Mouse (Mus musculus): ENCODE results near the gene Pex11b.

GRCm38 (mm10) chr3:96590657-96591056, 44.5 kb upstream of the Pex11b start:
- no peak for TF ChIP-seq CTCF (conservative IDR thresholded peaks at IDR 0.05; ENCODE audit: low read length)
- no peak for TF ChIP-seq NANOG (IDR thresholded peaks at IDR 0.05; ENCODE audit: borderline replicate concordance, low read length)
- TF ChIP-seq POU5F1 (IDR thresholded peaks at IDR 0.05; ENCODE audit: borderline replicate concordance, low read length): no peak

All from E14TG2a.4 (cell line).